Mouse (Mus musculus) embryonic facial prominence, embryonic 14.5 days (tissue): Measurements from ENCODE around the gene Tpd52l1. TPM values are rescaled to one million over a fixed set of nuclear protein-coding genes. Genes with fewer than 3 reads are reported as not detected.

Experiments
- ATAC-seq: fragments of 200-750 bp; cut with Nextera tagmentation; 2 replicates; pipeline ENCODE4 v1.8.0; 2017; ENCODE audit warnings: low read depth, moderate number of reproducible peaks, moderate TSS enrichment
- DNase-seq: peaks from one replicate; pipeline ENCODE4 v3.0.0-alpha.2; 2015; ENCODE audit warnings: low spot score
- H3K27ac ChIP-seq: fragments of 300-500 bp; sonication (generic); replicated peaks from 2 replicates; pipeline ENCODE4 v1.5.1; 2014; ENCODE audit warnings: low read depth, mild to moderate bottlenecking, low read length, moderate library complexity
- H3K27me3 ChIP-seq: fragments of 300-500 bp; sonication (generic); replicated peaks from 2 replicates; pipeline ENCODE4 v1.6.1; 2014; ENCODE audit warnings: low read length; ENCODE audit not compliant: control insufficient read depth, insufficient read depth
- H3K36me3 ChIP-seq: fragments of 300-500 bp; sonication (generic); 2 replicates; pipeline ENCODE4 v1.6.1; 2014; ENCODE audit warnings: low read length, mixed read lengths; ENCODE audit not compliant: control insufficient read depth, insufficient read depth
- H3K4me1 ChIP-seq: fragments of 300-500 bp; sonication (generic); 2 replicates; pipeline ENCODE4 v1.6.1; 2014; ENCODE audit warnings: antibody characterized with exemption, low read length; ENCODE audit not compliant: control insufficient read depth, insufficient read depth
- H3K4me2 ChIP-seq: fragments of 300-500 bp; sonication (generic); 2 replicates; pipeline ENCODE4 v1.6.1; 2014; ENCODE audit warnings: low read depth, mild to moderate bottlenecking, low read length, moderate library complexity, mixed read lengths
- H3K4me3 ChIP-seq: fragments of 300-500 bp; sonication (generic); 2 replicates; pipeline ENCODE4 v1.5.1; 2014; ENCODE audit warnings: low read depth, mild to moderate bottlenecking, low read length
- H3K9ac ChIP-seq: fragments of 300-500 bp; sonication (generic); 2 replicates; pipeline ENCODE4 v1.6.1; 2014; ENCODE audit warnings: low read depth, mild to moderate bottlenecking, low read length, moderate library complexity, mixed read lengths
- H3K9me3 ChIP-seq: fragments of 300-500 bp; sonication (generic); 2 replicates; pipeline ENCODE4 v1.6.1; 2016; ENCODE audit warnings: low read length; ENCODE audit not compliant: control insufficient read depth
- WGBS: fragments of 180-500 bp; shearing (Covaris S2); extraction: QIAGEN DNeasy Blood & Tissue Kit; methylation state at CpG from one replicate; pipeline ENCODE4 v1.1.7; 2014; 5-methylcytosine and 5-hydroxymethylcytosine counted together
- polyA plus RNA-seq: library from polyadenylated mRNA; unstranded; fragments of >200 nt; fragmentation: Nextera tagmentation; extraction: Ambion mirVana; gene quantifications from 2 replicates; pipeline ENCODE4 v1.2.1, GENCODE M21; 2014

Tpd52l1 gene
- polyA plus RNA-seq, 1 experiment from 2014 or later: 36.3 TPM

DNA sequence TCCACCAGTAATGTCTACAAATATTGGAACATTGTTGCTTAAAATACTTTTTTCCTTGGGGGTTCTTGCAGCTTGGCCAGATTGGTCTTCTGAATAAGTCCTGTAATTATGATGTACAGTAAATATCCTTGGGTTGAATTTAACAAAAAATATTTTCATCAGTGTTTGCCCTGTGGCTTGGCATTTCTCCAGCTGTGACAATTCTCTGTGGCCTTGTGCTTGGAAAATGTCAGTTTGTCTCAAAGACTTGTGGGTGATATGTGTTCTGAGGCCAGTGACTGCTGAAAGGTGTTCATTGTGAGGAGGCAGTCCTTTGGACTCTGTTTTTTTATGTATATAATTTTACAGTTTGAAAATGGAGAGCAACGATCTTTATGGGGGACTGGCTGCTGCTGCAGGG is 116.3 kb downstream of the Tpd52l1 start:
- Histone ChIP-seq H3K27me3 (no peaks in the 10 kb centered on the region), H3K27ac (no peak overlapping the region), H3K36me3 (peaks cover 29% of the 10 kb centered on the region), H3K4me1 (peaks cover 12% of the 10 kb centered on the region; the same call in 1 of the 2 replicates), H3K4me2 (no peak overlapping the region), H3K9ac (no peak overlapping the region), H3K9me3 (no peaks in the 10 kb centered on the region), H3K4me3 (no peak overlapping the region)
- DNase-seq: peak; percentile 16
- no peak for ATAC-seq
- 63% methylated on average over 1 of the region's 1 CpGs for WGBS

DNA sequence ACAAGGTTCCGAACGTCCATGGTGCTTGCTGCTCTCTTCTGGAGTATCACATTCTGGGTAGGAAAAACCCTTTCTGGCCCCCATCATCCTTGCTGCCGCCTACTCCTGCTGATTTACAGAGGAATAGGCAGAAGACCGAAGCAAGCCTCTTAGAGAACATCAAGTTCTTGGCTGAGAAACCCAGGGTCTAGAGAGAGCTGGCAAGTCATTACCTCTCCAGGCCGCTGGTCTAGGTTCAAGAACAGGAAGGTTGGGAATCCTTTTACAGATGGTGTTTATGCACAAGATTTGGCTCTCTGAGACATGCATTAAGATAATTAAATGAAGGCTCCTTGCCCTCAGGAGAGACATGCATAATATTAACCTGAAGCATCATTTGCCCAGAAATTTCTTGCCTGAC is 127.3 kb downstream of the Tpd52l1 start:
- peaks cover 12% of the 10 kb centered on the region for H3K4me1 ChIP-seq
- H3K4me3 ChIP-seq: no peak overlapping the region
- H3K36me3 ChIP-seq: peaks cover 40% of the 10 kb centered on the region
- H3K4me2 ChIP-seq: no peak overlapping the region
- 80% methylated on average over 5 of the region's 5 CpGs for WGBS
- H3K27me3 ChIP-seq: no peaks in the 10 kb centered on the region
- no peak for ATAC-seq
- H3K9ac ChIP-seq: no peak overlapping the region
- H3K9me3 ChIP-seq: no peaks in the 10 kb centered on the region
- no peak for DNase-seq
- no peak overlapping the region for H3K27ac ChIP-seq

DNA sequence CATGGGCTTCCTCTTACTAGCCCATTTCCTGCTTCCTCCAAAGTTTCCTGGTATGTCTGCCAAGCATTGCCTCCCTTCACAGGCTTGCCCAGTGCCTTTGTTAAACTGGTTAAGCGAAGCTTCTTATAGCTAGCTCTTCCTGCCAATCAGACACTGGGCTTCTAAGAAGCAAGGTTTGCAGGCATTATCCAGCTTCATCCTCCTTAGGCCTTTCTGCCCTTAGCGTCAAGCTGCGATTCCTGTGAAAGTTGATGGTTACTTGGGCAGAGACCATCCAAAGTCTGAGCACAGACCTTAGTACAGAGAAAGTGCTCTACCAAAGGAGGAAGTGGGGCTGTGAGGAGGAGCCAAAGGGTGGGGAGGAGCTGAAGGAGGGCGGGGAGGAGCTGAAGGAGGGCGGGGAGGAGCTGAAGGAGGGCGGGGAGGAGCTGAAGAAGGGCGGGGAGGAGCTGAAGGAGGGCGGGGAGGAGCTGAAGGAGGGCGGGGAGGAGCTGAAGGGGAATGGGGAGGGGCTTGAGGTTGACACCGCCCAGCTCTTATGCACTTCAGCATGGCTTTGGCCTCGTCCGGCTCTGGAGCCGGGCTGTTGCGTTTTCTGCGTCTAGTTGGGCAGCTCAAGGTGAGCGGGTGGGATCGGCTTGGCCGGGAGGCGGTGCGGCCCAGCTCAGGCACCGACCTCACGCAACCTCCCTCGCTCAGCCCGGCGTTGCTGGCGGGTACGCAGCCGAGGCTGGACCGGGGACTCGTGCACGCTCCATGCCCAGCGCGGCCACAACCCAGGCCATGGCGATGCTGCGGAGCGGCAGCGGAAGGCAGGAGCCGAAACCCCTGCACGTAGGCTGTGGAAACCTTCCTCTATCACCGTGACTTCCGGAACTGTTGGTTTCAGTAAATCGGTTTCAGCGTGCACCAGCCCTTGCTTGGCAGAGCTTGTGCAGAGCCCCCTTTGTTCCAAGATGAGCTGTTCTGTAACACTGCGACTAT is 132.6 kb downstream of the Tpd52l1 start, which contains the start of gene Hddc2:
Gene Hddc2 (plus strand): TSS at position 519 of the 984 bp plus-strand sequence.
- Histone ChIP-seq H3K27ac (peak within 1 kb of the TSS; percentile 95), H3K4me2 (peak within 1 kb of the TSS; percentile 60), H3K27me3 (no peaks in the 10 kb centered on the region), H3K9me3 (no peaks in the 10 kb centered on the region), H3K9ac (peak within 1 kb of the TSS; percentile 86), H3K4me3 (peak within 1 kb of the TSS; percentile 79), H3K36me3 (peaks cover 23% of the 10 kb centered on the region), H3K4me1 (peaks cover 12% of the 10 kb centered on the region)
- 11% methylated on average over 12 of the region's 44 CpGs for WGBS
- ATAC-seq (peak; percentile 95), DNase-seq (peak; percentile 94)

DNA sequence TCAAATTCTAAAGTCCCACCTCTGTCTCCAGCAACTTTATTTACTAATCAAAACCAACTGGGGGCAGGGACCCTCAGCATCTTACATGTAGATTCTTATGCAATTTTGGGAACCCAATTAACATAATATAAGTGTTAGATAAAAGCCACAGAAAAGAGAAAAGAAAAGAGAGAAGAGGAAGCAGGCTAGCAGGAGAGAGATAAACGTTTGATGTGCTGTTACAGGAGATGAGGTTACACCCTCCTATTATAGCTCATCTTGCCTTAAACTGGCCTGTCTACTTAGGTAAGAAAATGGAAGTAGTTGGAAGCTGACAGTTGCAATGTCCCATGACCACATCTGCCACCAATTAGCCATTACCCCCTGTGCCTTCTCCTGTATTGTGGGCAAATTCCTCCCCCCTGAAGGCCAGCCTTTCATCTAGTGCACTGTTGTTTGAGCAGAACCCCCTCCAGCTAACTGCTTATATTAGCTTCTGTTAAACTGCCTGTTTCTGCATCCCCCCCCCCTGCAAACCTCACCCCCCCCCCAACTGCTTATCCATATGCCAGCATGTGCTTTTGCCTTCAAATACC is 138.6 kb downstream of the Tpd52l1 start:
- Histone ChIP-seq H3K4me1 (no peaks in the 10 kb centered on the region), H3K4me3 (no peak overlapping the region), H3K9me3 (no peaks in the 10 kb centered on the region), H3K27ac (no peak overlapping the region), H3K36me3 (no peaks in the 10 kb centered on the region), H3K4me2 (no peak overlapping the region), H3K27me3 (no peaks in the 10 kb centered on the region), H3K9ac (no peak overlapping the region)
- 11% methylated on average over 1 of the region's 1 CpGs for WGBS
- no peak for DNase-seq
- no peak for ATAC-seq

DNA sequence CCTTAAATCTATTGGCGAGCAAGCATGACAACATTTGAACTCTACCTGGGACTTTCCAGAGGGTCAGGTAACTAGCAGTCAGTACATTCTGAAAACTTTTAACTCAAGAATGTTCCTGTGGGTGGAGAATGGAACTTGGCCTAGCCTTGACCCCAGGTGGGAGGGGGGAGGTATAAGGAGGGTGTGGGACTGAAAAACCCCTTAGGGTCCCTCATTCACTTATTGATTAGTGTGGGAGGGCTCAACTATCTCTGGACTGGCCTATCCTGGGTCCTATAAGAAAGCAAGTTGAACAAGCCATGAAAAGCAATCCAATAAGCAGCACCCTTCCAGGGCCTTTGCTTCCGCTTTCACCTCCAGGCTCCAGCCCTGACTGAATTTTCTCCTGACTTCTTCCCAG is 142.3 kb downstream of the Tpd52l1 start:
- Histone ChIP-seq H3K4me3 (no peak overlapping the region), H3K27me3 (no peaks in the 10 kb centered on the region), H3K9me3 (no peaks in the 10 kb centered on the region), H3K4me1 (no peaks in the 10 kb centered on the region), H3K36me3 (no peaks in the 10 kb centered on the region), H3K27ac (no peak overlapping the region), H3K4me2 (no peak overlapping the region), H3K9ac (no peak overlapping the region)
- ATAC-seq: no peak
- DNase-seq: no peak
- WGBS: 96% methylated on average over 2 of the region's 2 CpGs

DNA sequence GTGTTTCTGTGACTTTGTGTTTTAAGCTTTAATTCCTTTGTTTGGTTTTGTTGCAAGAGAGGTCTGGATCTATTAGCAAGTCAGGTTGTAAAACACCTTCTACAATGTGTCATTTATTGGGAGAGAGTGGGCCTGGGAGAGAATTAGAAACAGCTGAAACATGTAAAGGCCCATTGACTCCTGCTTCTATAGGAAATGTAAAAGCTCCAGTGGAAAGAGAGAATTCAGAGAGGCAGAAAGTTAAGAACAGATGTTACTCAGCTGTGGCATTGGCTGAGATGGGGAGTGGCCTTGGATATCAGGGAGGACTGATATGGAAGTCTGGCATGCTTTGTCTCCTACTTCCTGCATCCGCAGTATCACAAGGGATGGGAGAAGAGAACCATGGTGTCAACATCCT is 145.5 kb downstream of the Tpd52l1 start:
- Histone ChIP-seq H3K27ac (no peak overlapping the region), H3K27me3 (no peaks in the 10 kb centered on the region), H3K9ac (no peak overlapping the region), H3K4me3 (no peak overlapping the region), H3K9me3 (no peaks in the 10 kb centered on the region), H3K4me2 (no peak overlapping the region), H3K36me3 (no peaks in the 10 kb centered on the region), H3K4me1 (no peaks in the 10 kb centered on the region)
- 33% methylated on average over 1 of the region's 1 CpGs for WGBS
- ATAC-seq: no peak
- no peak for DNase-seq

DNA sequence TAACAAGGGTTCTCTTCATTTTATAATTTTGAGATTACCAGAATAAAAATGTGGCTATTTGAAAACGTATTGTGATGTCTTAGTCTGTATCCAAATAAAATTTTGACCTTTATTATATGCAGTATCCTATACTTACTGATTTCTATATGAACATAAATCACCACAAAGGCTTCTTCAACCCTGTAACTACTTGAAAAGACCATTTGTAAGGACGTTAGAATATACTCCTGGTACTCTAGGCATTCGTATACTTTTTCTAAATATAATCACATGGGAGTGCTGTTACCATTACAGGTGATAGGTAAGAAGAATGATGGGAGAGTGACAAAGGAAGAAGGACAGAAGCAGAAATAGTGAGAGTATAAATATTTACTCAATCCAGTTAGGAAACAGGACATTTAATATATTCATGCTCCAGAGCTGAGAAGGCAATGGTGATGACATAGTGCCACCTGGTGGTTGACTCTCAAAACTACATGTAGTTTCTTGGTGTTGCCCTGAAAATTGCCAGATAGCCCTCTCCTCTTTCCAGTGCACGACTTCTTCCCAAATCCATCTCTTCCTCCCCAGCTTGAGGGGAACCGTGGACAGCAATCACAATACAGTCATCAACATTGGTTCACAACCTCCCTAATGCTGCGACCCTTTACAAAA is 146.7 kb downstream of the Tpd52l1 start:
- peak; percentile 54 for DNase-seq

DNA sequence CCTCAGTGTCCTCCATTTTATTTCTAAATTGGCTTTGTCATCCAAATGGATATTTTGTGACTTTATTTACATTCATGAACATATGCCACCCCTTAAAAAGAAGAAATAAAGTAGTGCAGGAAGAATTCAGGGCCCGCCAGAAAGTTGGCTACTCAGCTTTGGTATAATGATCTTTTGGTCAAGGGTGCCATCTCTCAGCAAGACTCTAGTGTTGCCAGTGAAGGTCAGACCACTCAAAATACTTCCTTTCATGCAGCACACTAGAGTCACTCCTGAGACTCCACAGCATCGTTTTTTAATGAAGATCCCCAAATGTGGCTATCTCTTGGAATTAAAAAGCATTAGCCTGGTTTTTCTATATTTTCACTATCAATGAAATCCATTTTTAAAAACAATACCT is 147.5 kb downstream of the Tpd52l1 start:
- Histone ChIP-seq H3K9me3 (no peaks in the 10 kb centered on the region), H3K4me3 (no peak overlapping the region), H3K4me1 (no peaks in the 10 kb centered on the region), H3K36me3 (no peaks in the 10 kb centered on the region), H3K27me3 (no peaks in the 10 kb centered on the region), H3K27ac (no peak overlapping the region), H3K4me2 (no peak overlapping the region), H3K9ac (no peak overlapping the region)
- WGBS: 47% methylated on average over 2 of the region's 2 CpGs
- DNase-seq: no peak
- no peak for ATAC-seq

More for the DNA sequence above, 146.7 kb downstream of the Tpd52l1 start:
- Histone ChIP-seq H3K36me3 (no peaks in the 10 kb centered on the region), H3K4me2 (no peak overlapping the region), H3K9ac (no peak overlapping the region), H3K27me3 (no peaks in the 10 kb centered on the region), H3K27ac (no peak overlapping the region), H3K9me3 (no peaks in the 10 kb centered on the region), H3K4me1 (no peaks in the 10 kb centered on the region), H3K4me3 (no peak overlapping the region)
- 37% methylated on average over 6 of the region's 6 CpGs for WGBS
- peak; percentile 44; the same call in 1 of the 2 replicates for ATAC-seq
